Mouse (Mus musculus) megakaryocyte, embryonic 14.5 days (primary cell): ENCODE results near the gene Smpd2. TPM values are rescaled to one million over a fixed set of nuclear protein-coding genes. Genes with fewer than 3 reads are reported as not detected.

Experiments used
- H3K27me3 ChIP-seq: replicated peaks from 2 replicates; pipeline ENCODE3; 2012; ENCODE audit warnings: inconsistent platforms
- H3K36me3 ChIP-seq: replicated peaks from 2 replicates; pipeline ENCODE3; 2012; ENCODE audit warnings: low read length, inconsistent platforms, mixed read lengths
- H3K4me1 ChIP-seq: 2 replicates; pipeline ENCODE4 v1.6.1; 2012; ENCODE audit warnings: inconsistent platforms
- H3K4me3 ChIP-seq: replicated peaks from 2 replicates; pipeline ENCODE3; 2012; ENCODE audit warnings: moderate library complexity, mild to moderate bottlenecking, inconsistent platforms
- H3K9me3 ChIP-seq: 2 replicates; pipeline ENCODE4 v1.6.1; 2012; ENCODE audit warnings: inconsistent platforms
- FLI1 ChIP-seq: IDR thresholded peaks from 2 replicates; pipeline ENCODE4 v1.6.1; 2012; ENCODE audit warnings: low read length, inconsistent platforms, mixed read lengths
- GATA1 ChIP-seq: IDR thresholded peaks from 3 replicates; pipeline ENCODE4 v1.6.1; 2012; ENCODE audit warnings: mixed read lengths, low read length, inconsistent platforms, borderline replicate concordance
- polyA plus RNA-seq: library from polyadenylated mRNA; stranded (reverse); fragments of >175 nt; gene quantifications from 2 replicates; pipeline ENCODE4 v1.2.3, GENCODE M21; 2012; ENCODE audit warnings: low replicate concordance; ENCODE audit not compliant: insufficient read depth

The Smpd2 gene
- 9.3 and 13.7 TPM in 2 replicates for polyA plus RNA-seq

GRCm38 (mm10) chr10:41489708-41490517, at the start of gene Smpd2, which contains the start of gene Ppil6:
Smpd2 (minus strand) TSS chr10:41490369.
Ppil6 (plus strand) TSS chr10:41490439.
- TF ChIP-seq FLI1: no peak
- TF ChIP-seq GATA1: no peak
- no peaks in the 10 kb centered on the region for H3K9me3 ChIP-seq
- peaks cover 34% of the 10 kb centered on the region for H3K36me3 ChIP-seq
- peaks cover 38% of the 10 kb centered on the region for H3K4me1 ChIP-seq
- H3K4me3 ChIP-seq: peak within 1 kb of the TSS; percentile 95
- H3K27me3 ChIP-seq: peaks cover 50% of the 10 kb centered on the region

- Histone ChIP-seq H3K4me1 (peaks cover 3% of the 10 kb centered on the region), H3K36me3 (peaks cover 29% of the 10 kb centered on the region), H3K27me3 (peaks cover 1% of the 10 kb centered on the region), H3K9me3 (no peaks in the 10 kb centered on the region; the same call in none of the 2 replicates), H3K4me3 (no peak overlapping the region)
- TF ChIP-seq GATA1 (no peak), FLI1 (no peak)
Measured at GRCm38 (mm10) chr10:41538986-41539385, 48.8 kb upstream of the Smpd2 start.

GRCm38 (mm10) chr10:41537983-41538330, 47.8 kb upstream of the Smpd2 start:
- Histone ChIP-seq H3K4me1 (peaks cover 7% of the 10 kb centered on the region), H3K27me3 (peaks cover 1% of the 10 kb centered on the region), H3K4me3 (no peak overlapping the region), H3K9me3 (no peaks in the 10 kb centered on the region; the same call in none of the 2 replicates), H3K36me3 (peaks cover 39% of the 10 kb centered on the region)
- TF ChIP-seq FLI1: no peak
- no peak for TF ChIP-seq GATA1

GRCm38 (mm10) chr10:41537226-41537982, 47.2 kb upstream of the Smpd2 start:
- Histone ChIP-seq H3K9me3 (no peaks in the 10 kb centered on the region; the same call in none of the 2 replicates), H3K36me3 (peaks cover 45% of the 10 kb centered on the region), H3K4me1 (peaks cover 7% of the 10 kb centered on the region), H3K27me3 (peaks cover 1% of the 10 kb centered on the region), H3K4me3 (no peak overlapping the region)
- TF ChIP-seq FLI1: no peak
- TF ChIP-seq GATA1: no peak

GRCm38 (mm10) chr10:41536714-41537113, 46.5 kb upstream of the Smpd2 start:
- no peak overlapping the region for H3K4me3 ChIP-seq
- H3K9me3 ChIP-seq: no peaks in the 10 kb centered on the region; the same call in none of the 2 replicates
- TF ChIP-seq GATA1 (no peak), FLI1 (no peak)
- no peaks in the 10 kb centered on the region for H3K27me3 ChIP-seq
- peaks cover 7% of the 10 kb centered on the region for H3K4me1 ChIP-seq
- H3K36me3 ChIP-seq: peaks cover 46% of the 10 kb centered on the region

DNA sequence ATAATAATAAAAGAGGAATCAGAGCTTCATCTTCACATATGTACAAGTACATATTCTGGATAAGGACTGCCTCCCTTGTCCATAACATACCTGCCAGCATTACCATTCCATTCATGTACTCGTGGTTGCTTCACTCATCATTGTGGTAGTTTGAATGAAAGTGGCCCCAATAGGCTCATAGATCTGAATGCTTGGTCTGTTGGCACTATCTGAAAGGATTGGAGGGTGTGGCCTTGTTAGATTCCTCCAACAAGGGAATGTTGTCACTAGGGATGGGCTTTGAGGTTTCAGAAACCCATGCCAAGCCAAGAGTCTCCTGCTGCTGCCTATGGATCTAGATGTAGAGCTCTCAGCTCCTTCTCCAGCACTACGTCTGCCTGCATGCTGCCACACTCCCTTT, 45.8 kb upstream of the Smpd2 start:
- TF ChIP-seq GATA1: no peak
- Histone ChIP-seq H3K36me3 (peaks cover 52% of the 10 kb centered on the region), H3K4me3 (no peak overlapping the region), H3K27me3 (no peaks in the 10 kb centered on the region), H3K9me3 (no peaks in the 10 kb centered on the region; the same call in none of the 2 replicates), H3K4me1 (peaks cover 7% of the 10 kb centered on the region)

- no peak for TF ChIP-seq GATA1
- TF ChIP-seq FLI1: no peak
- Histone ChIP-seq H3K4me1 (peaks cover 14% of the 10 kb centered on the region), H3K9me3 (no peaks in the 10 kb centered on the region), H3K27me3 (no peaks in the 10 kb centered on the region), H3K4me3 (no peak overlapping the region), H3K36me3 (peaks cover 87% of the 10 kb centered on the region)
Measured at GRCm38 (mm10) chr10:41529972-41530371, 39.8 kb upstream of the Smpd2 start.

DNA sequence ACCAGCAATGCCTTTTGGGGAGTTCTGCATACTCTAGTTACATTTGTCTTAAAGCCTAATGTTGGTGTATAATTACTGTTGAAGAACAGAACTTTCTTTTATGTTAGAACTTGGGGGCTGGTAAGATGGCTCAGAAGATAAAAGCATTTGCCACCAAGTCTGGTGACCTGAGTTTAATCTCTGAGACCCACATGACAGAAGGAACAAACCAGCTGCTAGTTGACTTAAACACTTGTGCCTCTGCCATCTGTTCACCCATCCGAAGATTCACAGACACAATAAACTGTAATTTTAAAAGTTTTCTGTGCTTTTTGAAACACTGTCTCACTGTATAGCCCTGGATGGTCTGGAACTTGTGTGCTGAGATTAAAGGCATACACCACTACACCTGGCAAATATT, 35.5 kb upstream of the Smpd2 start:
- Histone ChIP-seq H3K4me3 (no peak overlapping the region), H3K4me1 (peaks cover 41% of the 10 kb centered on the region), H3K36me3 (peaks cover 65% of the 10 kb centered on the region), H3K27me3 (no peaks in the 10 kb centered on the region), H3K9me3 (no peaks in the 10 kb centered on the region)
- TF ChIP-seq GATA1: no peak
- TF ChIP-seq FLI1: no peak

DNA sequence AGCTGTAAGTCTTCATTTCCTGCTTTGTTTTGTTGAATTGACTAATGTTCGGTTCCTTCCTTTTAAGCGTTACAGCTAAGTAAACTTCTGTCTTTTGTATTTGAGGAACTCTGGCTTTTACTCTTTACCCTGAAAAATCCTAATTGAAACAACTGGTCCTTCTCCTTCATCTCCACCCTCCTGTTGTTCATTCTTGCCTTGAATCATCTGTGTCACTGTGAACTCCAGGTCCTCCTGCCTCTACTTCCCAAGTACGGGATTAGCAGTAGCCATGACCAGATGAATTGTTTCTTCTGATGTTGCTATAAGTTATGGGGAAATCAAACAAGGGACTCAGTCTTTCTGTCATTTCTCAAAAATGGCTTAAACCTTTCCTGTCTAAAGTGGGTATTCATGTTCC, 33.2 kb upstream of the Smpd2 start:
- Histone ChIP-seq H3K4me3 (no peak overlapping the region), H3K27me3 (no peaks in the 10 kb centered on the region), H3K9me3 (no peaks in the 10 kb centered on the region), H3K4me1 (peaks cover 42% of the 10 kb centered on the region), H3K36me3 (peaks cover 43% of the 10 kb centered on the region)
- TF ChIP-seq GATA1: no peak
- TF ChIP-seq FLI1: no peak

DNA sequence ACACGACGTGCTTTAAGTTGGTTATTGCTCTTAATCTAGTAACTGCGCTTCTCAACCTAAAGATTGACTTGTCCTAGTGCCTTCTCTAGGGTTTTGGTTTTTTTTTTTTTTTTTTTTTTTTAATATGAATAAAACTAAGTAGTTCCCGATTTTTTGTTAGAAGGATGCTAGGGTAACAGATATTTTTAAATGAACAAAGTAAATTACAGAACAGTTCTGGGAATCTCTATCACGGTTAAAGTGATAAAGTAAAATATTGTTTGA, 30.2 kb upstream of the Smpd2 start:
- H3K36me3 ChIP-seq: peaks cover 18% of the 10 kb centered on the region
- peak overlapping the region; percentile 99 for H3K4me3 ChIP-seq
- H3K9me3 ChIP-seq: no peaks in the 10 kb centered on the region
- TF ChIP-seq FLI1: no peak
- peaks cover 45% of the 10 kb centered on the region for H3K4me1 ChIP-seq
- H3K27me3 ChIP-seq: no peaks in the 10 kb centered on the region
